Mouse (Mus musculus): ENCODE data around the gene Cpeb3.
A peak's percentile ranks its signal among the peaks of the same experiment; 100 is the strongest.

The Cpeb3 gene

DNA sequence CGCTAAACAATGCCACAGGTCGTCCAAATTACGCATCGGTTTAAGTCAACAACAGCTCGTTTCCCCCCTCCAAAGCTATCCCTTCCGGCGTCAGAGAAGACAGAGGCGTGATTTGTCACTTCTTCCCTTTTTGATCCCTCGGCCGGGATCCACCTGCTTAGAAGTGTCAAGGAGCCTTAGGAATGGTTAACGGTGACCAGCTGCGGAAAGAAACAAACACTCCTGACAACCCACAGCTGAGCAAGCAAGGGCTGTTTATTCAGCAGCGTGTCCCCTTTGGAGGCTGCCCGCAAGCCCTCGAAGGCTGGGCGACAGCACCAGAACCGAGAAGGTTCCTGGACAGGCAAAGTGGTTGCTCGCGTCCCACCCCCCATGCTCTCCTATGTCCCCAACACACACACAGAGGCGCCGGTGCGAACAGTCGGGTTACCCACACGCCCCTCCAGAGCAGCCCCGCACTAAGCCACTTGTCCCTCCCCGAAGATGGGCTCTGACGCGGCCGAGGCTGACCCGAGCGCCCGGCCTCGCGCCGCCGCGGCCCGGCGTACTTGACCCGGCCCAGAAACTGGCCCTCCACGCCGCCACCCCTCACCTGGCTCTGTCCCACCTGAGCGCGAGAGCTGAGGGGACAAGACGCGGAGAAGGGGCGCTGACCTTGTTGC is 1.6 kb downstream of the Cpeb3 start:
- peak; percentile 78 for DNase-seq (ENCODE audit: low spot score)

DNA sequence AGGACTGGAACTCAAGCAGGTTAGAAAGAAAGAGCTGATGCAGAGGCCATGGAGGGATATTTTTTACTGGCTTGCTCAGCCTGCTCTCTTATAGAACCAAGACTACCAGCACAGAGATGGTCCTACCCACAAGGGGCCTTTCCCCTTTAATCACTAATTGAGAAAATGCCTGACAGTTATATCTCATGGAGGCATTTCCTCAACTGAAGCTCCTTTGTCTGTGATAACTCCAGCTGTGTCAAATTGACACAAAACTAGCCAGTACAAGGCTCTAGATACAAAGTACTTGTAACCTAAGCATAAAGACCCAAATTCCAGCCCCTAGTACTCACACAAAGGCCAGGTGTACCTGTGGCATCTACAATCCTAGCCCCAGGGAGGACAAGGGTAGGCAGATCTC is 3.2 kb downstream of the Cpeb3 start:
- DNase-seq (ENCODE audit: low spot score) = peak; percentile 38

DNA sequence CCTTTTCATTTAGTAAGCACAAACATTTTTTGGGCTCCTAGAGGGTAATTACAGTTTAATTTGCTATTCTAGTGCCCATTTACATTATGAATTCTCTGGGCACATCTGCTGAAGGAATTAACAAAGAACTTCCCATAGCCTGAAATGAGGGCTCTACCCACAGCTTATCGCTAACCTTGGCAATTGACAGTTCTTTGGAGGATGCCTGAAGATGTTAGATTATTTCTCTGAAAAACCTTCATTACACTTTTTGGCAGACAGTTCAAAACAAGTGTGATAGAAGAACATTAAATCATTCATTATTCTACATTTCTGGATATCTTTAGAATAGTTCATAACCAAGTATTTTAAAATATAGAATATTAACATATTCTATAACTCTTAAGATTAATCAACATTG is 5.0 kb downstream of the Cpeb3 start:
- no peak for DNase-seq (ENCODE audit: low spot score)

DNA sequence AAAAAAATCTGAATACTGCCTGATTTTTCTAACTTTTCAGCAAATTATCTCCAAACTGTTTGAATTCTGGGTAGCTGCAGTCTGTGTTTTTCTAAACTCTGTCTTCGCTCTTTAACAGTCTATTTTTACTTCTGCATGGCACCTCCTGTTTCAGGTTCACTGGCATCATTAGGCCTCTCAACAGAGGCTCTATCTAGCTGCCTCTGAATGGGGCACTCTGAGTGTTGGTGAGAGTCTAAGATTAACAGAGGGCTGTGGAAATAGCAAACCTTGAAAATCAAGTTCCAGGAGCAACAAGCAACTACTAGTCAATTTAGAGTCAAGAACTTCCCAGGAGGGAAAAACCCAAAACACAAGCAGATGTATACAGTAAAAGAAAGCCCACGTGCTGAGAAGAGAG is 8.5 kb downstream of the Cpeb3 start:
- no peak for DNase-seq (ENCODE audit: low spot score)

DNA sequence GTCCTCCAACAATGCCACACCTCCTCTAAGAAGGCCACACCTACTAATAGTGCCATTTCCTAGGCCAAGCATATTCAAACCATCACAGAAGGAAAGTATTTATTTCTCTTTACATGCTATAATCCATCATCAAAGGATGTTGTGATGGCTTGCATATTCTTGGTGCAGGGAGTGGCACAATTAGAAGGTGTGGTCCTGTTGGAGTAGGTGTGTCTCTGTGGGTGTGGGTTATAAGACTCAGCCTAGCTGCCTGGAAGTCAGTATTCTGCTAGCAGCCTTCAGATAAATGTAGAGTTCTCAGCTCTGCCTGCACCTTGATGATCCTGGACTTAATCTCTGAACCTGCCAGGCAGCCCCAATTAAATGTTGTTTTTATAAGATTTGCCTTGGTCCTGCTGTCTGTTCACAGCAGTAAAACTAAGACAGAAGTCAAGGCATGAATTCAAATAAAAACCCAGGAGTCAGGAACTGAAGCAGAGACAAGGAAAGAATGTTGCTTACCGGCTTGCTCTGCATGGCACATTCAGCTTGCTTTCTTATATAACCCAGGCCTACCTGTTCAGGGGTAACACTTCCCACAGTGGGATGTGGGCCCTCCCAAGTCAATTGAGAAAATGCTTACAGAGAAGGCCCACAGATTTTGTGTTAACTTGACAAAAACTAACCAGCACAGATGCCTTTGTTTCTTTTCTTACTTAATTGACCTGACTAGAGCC is 10.1 kb downstream of the Cpeb3 start:
- no peak for DNase-seq (ENCODE audit: low spot score)

DNA sequence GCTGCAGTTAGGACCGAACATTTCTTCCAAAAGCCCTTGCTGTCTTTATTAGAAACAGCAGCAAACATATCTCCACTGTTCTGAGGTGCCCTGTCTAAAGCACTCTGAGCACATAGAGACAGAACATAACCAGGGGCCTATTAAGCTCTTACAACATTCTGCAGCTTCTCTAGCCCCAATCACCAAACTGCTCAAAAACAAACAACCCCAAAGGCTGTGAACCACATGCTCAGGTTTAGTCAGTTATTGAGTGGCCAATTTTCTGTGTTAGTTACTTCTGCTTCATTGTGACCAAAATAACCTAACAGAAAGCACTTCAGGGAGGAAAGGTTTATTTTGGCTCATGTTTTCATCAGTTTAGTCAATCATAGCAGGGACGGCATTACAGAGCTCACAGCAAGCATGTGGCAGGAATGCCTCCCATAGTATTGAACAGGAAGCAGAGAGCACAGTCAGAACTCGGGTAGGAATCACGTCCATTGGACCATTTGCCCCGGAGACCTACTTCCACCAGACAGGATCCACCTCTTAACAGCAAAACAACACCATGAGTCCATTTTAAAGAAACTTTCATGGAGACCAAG is 15.8 kb downstream of the Cpeb3 start:
- DNase-seq (ENCODE audit: low spot score) = no peak

DNA sequence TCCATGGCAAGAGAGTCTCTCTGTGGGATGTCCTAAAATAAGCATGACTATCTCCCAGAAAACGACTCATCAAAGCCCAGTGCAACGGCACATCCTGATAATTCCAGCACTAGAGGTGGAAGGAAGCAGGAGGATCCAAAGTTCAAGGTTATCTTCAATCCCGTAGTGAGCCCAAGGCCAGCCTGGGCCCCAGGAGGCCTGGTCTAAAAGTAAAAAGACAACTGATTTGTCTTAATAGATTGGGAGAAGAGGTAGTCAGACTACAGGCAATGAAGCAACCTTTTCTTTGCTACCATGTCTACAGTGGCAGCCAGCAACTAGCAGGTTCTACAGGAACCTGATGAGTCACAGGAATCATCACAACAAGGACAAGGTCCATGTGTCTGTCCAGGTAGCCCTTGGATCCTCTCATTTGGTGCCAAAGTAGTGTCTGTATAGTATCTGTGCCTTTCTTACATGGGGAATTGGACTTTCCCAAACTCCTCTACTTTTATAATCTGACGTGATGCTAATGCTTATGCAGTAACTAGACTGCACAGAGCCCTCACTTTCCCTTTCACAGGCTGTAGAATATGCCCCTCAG is 19.9 kb downstream of the Cpeb3 start:
- no peak for DNase-seq (ENCODE audit: low spot score)

DNA sequence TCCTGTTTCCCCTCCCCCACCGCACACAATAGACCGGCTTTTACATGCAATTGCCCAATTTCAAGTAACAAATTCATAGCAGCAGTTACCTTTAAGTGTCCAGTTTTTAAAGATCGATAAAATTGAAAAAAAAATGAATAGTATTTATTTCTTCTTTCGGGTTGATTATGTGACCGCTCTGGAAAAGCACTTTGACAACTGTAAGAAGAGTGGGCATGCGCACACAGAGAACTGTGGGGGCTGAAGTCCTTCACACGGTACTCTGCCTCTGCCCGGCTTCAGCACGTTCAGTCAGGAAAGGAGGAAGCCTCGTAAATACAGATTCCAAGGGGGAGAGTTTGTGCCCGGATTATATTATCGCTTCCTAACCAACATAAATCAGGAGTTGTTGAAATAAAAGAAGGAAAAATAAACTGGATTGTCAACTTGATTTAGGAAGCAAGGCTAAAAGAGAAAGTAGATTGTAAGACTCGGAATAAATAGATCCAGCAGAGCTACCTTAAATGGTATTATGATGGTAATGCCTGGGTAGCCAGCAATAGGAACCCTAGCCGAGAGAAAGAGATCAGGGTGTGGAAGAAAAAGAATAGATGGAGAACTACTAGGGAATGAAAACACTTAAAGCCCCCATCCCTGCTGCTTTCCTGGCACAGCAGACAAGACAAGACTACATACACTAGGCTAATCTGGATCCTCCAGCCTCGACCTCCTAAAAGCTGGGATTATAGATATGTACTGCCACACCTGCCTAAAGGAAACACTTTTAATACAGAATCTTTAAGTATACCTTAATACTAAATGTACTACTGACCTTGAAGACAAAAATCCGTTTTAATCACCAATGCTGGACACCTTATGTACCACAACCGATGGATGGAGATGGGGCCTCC is 30.3 kb downstream of the Cpeb3 start:
- DNase-seq (ENCODE audit: low spot score) = peak; percentile 39

DNA sequence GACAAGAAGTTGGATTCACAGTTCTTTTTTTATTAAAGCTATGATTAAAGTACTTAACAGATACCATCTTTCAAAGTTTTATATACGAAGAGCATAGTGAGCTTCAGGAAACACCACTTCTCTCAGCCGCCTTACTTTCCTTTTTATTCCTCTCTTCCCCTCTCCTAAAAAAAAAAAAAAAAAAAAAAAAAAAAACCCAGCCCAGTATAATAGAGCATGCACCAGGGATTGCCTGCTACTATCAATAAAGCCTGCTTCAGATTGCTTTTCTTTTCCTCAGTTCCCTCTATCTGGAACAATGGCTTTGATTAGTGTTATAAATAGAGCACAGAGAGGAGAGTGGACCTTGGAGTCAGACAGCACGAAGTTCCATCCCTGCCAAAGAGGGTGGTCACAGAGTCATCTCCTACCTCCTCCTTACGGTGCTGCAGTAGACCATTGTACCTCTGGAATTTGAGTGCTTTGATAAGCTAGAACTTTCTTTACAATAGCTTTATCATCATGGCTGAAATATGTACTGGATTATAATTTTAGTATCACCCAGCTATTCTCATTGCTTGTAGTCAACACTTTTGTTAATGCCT is 31.4 kb downstream of the Cpeb3 start:
- DNase-seq (ENCODE audit: low spot score) = no peak

DNA sequence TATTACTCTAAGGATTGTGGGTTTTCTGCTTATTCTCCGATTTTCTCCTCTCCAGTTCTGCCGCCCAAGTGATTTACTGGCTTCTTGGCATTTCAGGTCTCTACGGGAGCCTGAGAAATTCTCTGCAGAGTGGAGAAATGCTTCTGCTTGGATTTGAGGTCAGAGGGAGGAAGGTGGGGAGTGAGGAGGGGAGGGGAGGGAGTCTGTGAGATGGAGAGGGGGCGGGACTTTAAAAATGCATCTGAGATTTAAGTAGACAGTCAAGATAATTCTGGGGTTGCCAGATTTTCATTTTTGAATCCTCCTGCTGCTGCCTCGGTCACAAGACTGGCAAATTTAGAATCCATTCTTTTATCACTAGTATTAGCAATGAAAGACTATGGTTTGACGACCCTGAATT is 32.5 kb downstream of the Cpeb3 start:
- no peak for DNase-seq (ENCODE audit: low spot score)

DNA sequence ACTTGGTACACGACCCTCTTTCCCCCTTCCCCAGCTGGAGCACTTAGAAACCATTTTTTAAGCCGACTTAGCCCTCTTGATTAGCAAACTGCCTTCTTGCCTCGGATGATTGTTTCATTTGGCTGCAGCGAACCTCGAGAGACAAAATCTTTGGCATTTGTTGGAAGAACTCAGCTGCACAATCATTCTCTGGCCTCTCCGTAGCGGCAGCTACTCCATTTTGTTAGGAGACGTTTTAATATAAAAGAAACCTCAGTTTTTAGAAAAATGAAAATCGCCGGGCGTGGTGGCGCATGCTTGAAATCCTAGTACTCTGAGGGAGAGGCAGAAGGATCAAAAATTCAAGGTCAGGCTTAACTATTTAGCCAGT is 33.0 kb downstream of the Cpeb3 start:
- DNase-seq (ENCODE audit: low spot score) = no peak

DNA sequence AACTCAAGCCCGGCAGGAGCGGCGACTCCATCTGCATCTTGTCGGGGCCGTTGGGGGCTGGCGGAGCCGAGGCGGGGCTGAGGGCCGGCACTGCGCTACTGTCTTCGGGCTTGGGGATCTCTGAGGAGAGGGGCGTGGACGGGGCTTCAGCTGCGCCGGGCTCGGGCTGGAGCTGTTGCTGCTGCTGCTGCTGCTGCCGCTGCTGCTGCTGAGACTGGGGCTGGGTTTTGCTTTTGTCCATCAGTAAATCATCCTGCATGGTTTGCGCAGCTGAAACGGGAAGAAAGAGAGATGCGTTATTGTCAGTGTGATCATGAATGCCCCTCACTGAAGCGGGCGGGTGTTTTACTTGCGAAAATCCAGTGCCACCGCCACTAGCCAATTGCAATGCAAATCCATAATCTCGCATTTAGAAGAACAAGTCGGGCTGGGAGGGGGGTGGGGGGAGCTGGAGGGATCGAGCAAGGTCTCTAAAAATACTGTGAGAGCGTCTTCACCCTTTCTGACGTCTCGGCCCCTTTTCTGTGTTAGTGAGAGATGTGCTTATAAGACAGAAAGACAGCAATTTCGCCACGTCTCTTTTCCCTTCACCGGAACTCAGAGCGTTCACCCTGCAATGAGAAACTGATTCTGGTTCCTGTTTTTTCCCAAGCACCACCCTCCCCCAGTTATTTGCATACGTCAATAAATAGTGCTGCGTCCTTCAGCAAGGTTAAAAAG is 33.5 kb downstream of the Cpeb3 start:
- peak; percentile 52 for DNase-seq (ENCODE audit: low spot score)

DNA sequence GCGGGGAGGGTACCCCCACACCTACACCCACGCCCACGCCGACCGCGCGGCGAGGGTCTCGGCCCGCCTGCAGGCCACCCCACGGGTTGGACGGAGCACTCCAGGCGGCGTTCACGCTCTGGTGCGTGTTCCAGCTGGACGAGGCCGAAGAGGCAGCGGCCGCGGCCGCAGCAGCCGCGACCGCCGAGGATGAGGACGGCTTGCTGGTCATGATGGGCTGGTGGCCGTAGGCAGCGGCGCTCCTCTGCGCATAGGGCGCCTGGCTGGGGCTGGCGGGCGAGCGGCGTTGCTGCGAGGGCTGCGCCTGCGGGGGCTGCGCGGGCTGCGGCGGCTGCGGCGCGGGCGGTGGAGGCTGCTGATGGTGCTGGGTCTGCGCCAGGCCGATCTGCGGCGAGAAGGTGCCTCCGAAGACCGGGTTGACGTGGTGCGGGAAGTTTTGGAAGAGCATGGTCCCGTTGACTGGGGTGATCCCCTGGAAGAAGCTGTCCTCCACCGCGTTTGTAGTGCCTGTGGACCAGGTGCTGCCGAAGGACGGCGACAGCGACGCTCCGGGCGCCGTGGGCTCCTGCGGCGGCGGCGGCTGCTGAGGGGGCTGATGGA is 34.2 kb downstream of the Cpeb3 start:
- peak; percentile 74 for DNase-seq (ENCODE audit: low spot score)

DNA sequence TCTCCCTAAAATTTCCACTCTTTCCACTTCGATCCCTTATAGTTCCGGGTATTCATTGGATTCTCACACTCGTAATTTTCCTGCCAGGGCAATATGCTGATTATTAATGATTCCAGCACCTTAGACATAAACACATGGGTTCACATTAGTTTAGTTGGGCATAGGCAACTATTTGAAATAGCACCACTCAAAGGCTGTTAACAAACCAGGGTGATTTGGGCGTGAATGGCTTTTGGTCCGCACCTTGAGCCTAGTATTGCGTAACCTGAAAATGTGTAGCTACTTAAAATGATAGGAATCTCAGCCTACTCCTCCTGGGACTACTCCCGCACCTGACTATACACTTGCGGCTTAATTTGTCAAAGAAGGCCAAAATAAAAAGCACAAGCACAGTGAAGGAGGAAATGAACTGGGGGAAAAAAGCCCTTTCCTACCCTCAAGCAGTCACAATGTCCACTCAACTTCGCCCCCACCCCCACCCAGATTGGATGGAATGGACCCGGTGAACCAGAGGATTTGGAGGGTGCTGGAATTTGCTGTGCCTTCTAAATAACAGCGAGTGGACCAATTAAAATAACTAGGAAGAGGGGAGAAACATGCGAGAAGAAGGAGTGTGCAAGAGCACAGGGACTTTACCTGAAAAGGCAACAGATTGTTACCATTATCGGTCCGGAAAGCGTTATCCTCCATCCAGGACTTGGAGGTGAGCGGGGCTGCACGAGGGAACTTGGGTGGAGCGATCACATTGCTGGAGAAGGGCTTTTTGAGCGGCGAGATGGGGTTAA is 34.9 kb downstream of the Cpeb3 start:
- peak; percentile 55 for DNase-seq (ENCODE audit: low spot score)

DNA sequence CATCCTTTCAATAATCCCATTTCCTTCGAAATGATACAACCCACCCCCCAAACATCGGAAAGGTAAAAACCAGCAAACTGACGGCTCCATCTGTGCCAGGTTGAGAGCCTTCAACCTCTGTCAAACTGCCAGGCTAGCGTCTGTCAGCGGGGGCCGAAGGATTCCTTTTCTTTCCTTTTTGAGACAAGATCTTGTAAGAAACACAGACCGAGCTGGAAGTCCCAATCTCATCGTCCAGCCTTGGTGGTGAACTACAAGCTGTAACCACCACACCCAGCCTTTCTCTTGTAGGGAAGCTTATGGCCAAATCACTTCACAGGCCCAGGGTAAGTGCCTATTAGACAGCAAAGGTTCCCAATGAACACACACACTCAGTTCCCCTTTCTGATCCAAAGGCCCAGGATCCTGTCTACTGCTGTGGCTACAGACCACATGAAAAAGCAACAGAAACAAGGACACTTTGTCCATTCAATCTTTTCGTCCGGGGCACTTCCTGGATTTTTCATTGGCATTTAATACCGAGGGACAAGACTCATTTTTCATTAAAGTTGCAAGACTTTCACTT is 35.8 kb downstream of the Cpeb3 start:
- DNase-seq (ENCODE audit: low spot score) = no peak

DNA sequence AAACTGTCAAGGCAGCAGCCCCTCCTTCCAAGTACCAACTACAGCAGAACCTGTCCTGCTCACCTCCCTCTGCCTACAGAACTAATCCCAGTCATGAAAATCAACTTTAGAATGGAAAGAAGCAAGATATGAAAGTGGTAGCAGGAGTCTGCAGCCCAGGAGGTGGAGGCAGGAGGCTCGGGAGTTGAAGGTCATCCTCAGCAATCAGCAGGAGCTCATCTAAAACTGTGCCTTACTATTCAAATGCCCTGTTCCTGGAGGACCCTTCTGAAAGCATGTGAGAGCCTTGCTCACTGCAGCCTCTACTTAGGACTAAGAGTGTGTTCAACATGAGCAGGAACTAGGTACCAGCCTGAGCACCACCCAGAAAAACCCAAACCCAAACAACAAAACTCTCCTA is 36.3 kb downstream of the Cpeb3 start:
- no peak for DNase-seq (ENCODE audit: low spot score)

DNA sequence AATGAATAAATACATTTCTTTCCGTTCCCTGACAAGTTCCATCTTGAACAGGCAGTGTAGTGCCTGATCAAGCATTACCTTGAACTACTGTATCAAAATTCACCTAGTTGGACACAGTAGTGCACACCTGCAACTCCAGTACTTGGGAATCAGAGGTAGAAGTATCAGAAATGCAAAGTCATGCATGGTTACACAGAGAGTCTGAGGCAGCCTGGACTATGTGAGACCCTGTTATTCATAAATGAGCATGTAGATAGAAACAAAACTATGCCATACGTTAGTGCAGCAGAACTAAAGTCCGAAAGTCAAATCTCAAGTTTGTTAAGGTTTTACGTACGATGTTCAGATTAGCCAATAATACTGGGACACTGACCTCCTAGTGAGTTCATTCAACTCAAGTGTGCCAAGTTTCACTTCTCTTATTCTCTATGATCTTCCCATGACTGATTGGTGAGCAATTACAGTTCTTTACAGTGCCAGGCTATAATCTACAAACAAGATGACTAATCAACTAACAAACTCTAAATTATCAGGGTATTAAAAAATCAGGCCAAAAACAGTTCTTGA is 51.5 kb downstream of the Cpeb3 start:
- DNase-seq (ENCODE audit: low spot score) = no peak

DNA sequence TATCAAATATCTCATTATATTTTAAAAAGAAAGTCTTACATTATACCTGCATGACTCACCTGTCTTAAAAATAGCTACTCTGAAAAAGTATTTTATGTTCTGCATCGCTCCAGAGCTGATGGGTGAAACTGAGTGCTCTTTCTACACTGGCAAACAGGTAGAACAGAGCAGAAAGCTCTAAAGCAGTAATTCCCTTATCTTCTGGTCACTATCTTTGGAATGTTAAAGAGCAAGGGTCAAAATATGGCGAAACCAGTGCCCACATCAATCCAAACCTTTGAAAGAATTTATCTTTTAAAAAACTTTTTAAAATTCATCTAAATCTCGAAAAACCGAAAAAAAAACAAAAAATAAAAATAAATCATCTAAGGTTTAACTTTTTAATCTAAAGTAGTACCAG is 52.4 kb downstream of the Cpeb3 start:
- no peak for DNase-seq (ENCODE audit: low spot score)

DNA sequence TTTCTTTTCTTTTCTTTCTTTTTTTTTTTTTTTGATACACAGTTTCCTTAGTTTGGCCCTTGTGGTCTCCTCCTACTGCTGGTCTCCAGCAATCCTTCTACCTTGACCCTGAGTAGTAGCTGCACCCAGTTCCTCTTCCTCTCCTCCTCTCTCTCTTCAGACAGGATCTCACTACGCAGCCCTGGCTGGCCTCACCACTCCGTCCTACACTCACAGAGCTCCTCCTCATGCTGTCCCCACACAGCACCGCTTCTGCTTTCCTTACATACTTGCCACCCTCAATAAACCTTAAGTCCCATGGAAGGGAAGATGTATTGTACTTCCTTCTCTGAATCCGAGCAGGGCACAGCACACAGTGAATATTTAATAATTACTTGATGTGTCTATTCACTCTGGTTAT is 61.3 kb downstream of the Cpeb3 start:
- DNase-seq (ENCODE audit: low spot score) = peak; percentile 9

Data from testis, postnatal 14 days (tissue).